Mouse (Mus musculus): Measurements from ENCODE around the gene Gm11111. TPM values are rescaled to one million over a fixed set of nuclear protein-coding genes. Genes with fewer than 3 reads are reported as not detected.

Gene Gm11111
- polyA plus RNA-seq, 1 experiment from 2014 or later = not detected

DNA sequence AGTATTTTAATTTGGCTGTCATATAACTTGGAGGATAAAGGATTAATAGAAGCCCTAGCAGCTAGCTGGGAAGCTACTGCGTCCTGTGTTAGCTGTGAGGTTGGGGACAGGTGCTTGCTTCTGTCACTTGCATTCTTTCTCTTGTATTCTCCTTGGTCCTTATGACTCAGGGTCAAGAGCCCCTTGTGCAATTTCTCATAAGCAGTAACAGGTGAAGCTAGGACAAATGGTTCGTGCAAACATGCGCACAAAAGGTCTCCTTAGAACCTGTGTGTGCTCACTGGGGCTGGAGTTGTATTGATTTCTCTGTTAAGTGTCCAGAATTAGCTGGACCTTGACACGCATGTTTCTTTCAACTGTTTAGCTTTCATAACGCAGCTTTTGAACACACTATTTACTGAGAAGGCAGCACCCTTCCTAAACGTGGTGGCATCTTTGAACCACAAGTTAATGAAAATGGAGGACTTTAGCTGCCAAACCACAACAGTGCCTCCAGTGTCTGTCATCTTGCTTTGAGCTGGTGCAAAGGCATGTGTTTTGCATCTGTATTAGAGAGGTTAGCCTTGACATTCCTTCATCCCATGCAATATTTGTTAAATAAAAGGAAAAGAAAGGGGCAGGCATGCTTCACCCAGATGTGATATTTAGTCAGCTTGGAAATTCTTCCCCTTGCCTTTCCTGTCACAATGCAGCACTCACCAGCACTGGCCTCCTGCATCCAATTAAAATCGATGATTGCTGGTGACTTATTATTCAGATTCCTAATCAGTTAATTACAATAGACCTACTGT, 511 bp downstream of the Gm11111 start:
- Histone ChIP-seq H3K4me2 (ENCODE audit: low read depth, low read length) (no peak overlapping the region), H3K27ac (ENCODE audit: low read length) (no peak overlapping the region), H3K27me3 (ENCODE audit: control insufficient read depth, insufficient read depth, low read depth, low read length) (no peaks in the 10 kb centered on the region), H3K9ac (ENCODE audit: low read depth, low read length) (no peak overlapping the region), H3K4me3 (ENCODE audit: low read depth, low read length) (no peak overlapping the region), H3K9me3 (replicated peaks; ENCODE audit: control insufficient read depth, low read length) (no peaks in the 10 kb centered on the region), H3K36me3 (ENCODE audit: control insufficient read depth, insufficient read depth) (no peaks in the 10 kb centered on the region), H3K4me1 (ENCODE audit: control insufficient read depth, low read depth, low read length) (no peaks in the 10 kb centered on the region)
- 53% methylated on average over 7 of the region's 7 CpGs for WGBS (ENCODE audit: insufficient replicate concordance)
- ATAC-seq (ENCODE audit: low read depth) = no peak

DNA sequence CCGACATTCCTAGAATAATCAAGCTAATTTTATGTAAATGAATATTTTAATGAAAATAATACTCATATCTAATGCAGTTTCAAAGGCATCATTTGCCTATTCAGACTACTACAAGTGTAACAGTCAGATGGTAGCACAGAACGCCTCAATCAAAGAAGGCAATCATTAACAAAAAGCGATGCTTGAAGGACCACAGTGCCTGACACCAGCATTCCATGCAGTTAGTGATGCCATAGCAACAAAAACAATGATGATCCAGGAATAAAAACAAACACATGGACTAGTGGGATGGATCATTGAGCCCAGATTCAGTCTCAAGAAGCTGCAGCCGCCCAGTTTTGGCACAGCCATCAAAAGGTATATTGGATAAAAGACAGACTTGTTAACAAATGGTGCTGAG, 8.8 kb downstream of the Gm11111 start:
- 61% methylated on average over 4 of the region's 4 CpGs for WGBS (ENCODE audit: insufficient replicate concordance)
- ATAC-seq (ENCODE audit: low read depth) = no peak
- H3K27ac ChIP-seq (ENCODE audit: low read length) = no peak overlapping the region
- H3K9me3 ChIP-seq (replicated peaks; ENCODE audit: control insufficient read depth, low read length) = no peaks in the 10 kb centered on the region
- H3K36me3 ChIP-seq (ENCODE audit: control insufficient read depth, insufficient read depth) = no peaks in the 10 kb centered on the region
- H3K4me1 ChIP-seq (ENCODE audit: control insufficient read depth, low read depth, low read length) = no peaks in the 10 kb centered on the region
- H3K4me3 ChIP-seq (ENCODE audit: low read depth, low read length) = no peak overlapping the region
- H3K27me3 ChIP-seq (ENCODE audit: control insufficient read depth, insufficient read depth, low read depth, low read length) = no peaks in the 10 kb centered on the region
- H3K9ac ChIP-seq (ENCODE audit: low read depth, low read length) = no peak overlapping the region
- H3K4me2 ChIP-seq (ENCODE audit: low read depth, low read length) = no peak overlapping the region

DNA sequence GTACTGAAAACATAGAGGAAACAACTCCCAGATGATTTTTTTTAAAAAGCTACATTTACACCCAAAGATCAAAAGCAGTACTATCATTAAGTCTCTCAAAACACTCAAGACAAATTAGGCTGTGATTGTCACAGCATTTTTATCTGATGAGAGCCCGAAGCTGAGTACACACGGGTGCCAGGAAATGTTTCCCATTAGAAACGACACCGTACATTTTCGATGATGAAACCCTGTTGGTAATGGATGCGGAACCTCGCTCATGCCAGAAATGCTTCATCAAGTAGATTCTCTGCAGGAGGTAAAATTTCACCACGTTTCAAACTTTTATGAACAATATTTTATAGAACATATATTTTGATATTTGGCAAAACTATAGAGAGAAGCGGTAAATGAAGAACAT, 10.3 kb downstream of the Gm11111 start:
- Histone ChIP-seq H3K4me3 (ENCODE audit: low read depth, low read length) (no peak overlapping the region), H3K36me3 (ENCODE audit: control insufficient read depth, insufficient read depth) (no peaks in the 10 kb centered on the region), H3K4me1 (ENCODE audit: control insufficient read depth, low read depth, low read length) (no peaks in the 10 kb centered on the region), H3K27me3 (ENCODE audit: control insufficient read depth, insufficient read depth, low read depth, low read length) (no peaks in the 10 kb centered on the region), H3K9ac (ENCODE audit: low read depth, low read length) (no peak overlapping the region), H3K27ac (ENCODE audit: low read length) (no peak overlapping the region), H3K9me3 (replicated peaks; ENCODE audit: control insufficient read depth, low read length) (no peaks in the 10 kb centered on the region), H3K4me2 (ENCODE audit: low read depth, low read length) (no peak overlapping the region)
- WGBS (ENCODE audit: insufficient replicate concordance) = 68% methylated on average over 9 of the region's 9 CpGs
- no peak for ATAC-seq (ENCODE audit: low read depth)

DNA sequence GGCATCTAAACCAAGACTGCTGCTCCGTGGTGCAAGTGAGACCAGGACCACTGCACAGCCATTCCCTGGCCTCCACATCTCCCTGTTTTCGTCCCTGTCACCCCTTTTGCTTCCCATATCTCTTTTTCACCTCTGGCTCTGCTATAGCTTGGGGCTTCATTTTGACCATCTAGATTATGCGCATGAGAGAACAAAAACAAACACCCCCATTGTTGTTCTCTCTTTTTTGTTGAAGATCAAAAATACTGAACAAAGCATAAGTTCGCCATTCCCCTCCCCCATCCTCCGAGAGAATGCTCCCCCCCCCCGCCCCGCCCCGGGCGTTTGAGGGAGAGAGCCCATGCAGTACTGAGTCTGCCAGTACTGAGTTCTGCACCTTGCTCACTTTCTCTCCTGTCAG, 11.3 kb downstream of the Gm11111 start:
- Histone ChIP-seq H3K4me2 (ENCODE audit: low read depth, low read length) (no peak overlapping the region), H3K4me3 (ENCODE audit: low read depth, low read length) (no peak overlapping the region), H3K9me3 (replicated peaks; ENCODE audit: control insufficient read depth, low read length) (no peaks in the 10 kb centered on the region), H3K36me3 (ENCODE audit: control insufficient read depth, insufficient read depth) (no peaks in the 10 kb centered on the region), H3K9ac (ENCODE audit: low read depth, low read length) (no peak overlapping the region), H3K27me3 (ENCODE audit: control insufficient read depth, insufficient read depth, low read depth, low read length) (no peaks in the 10 kb centered on the region), H3K27ac (ENCODE audit: low read length) (no peak overlapping the region), H3K4me1 (ENCODE audit: control insufficient read depth, low read depth, low read length) (no peaks in the 10 kb centered on the region)
- WGBS (ENCODE audit: insufficient replicate concordance) = 58% methylated on average over 9 of the region's 9 CpGs
- ATAC-seq (ENCODE audit: low read depth) = no peak

DNA sequence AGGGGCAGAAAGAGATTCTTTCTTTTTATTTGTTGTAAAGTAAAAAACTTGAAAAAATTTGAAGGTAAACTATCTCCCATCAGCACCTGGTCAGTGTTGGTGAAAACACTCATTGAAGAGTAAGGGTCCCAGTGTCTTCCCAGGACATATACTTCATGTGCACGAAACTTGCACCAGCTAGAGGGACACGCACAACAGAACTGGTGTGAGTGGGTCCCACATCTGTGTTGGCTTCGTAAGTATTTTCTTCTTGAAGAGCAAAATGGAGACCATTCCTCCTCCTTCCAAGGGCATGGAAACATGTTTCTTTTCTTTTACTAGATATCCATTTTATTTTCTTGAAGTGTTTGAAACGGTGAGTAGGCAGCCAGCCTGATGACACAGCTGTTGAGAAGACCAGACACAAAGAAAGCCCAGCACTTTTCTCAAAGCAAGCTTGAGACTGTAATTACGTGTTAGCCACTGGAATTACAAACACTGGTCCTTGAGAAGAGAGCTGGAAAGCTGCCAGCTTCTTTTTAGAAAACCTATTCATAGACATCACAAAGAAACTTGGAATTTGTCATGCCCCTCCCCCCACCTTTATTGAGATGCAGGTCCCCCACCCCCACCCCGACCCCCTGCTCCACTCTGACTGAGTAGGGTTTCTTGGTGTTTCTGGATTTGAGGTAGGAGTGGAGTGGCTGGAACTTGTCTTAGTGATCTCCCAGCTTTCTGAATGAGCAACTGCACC, 14.1 kb downstream of the Gm11111 start:
- Histone ChIP-seq H3K36me3 (ENCODE audit: control insufficient read depth, insufficient read depth) (no peaks in the 10 kb centered on the region), H3K9me3 (replicated peaks; ENCODE audit: control insufficient read depth, low read length) (no peaks in the 10 kb centered on the region), H3K4me3 (ENCODE audit: low read depth, low read length) (no peak overlapping the region), H3K9ac (ENCODE audit: low read depth, low read length) (no peak overlapping the region), H3K4me2 (ENCODE audit: low read depth, low read length) (no peak overlapping the region), H3K4me1 (ENCODE audit: control insufficient read depth, low read depth, low read length) (no peaks in the 10 kb centered on the region), H3K27me3 (ENCODE audit: control insufficient read depth, insufficient read depth, low read depth, low read length) (no peaks in the 10 kb centered on the region), H3K27ac (ENCODE audit: low read length) (no peak overlapping the region)
- ATAC-seq (ENCODE audit: low read depth) = no peak
- WGBS (ENCODE audit: insufficient replicate concordance) = 60% methylated on average over 6 of the region's 6 CpGs

DNA sequence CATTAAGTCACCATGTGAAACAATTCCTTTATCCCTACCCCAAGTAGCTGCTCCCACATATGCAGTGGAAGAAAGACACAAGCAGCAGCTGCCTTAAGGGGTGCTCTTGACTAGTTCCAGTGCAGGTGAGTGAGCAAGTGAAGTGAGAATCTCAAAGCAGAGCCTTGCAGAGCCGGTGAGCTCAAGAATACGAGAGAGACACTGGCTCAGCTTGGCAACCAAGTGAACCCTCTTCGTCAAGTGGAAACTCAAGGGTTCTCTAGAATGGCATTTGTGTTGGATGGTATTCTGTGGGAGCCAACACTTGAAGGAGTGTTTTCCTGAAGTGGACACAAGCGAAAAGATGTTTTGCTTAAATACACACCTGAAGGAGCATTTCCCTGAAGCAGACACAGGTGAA, 16.0 kb downstream of the Gm11111 start:
- Histone ChIP-seq H3K36me3 (ENCODE audit: control insufficient read depth, insufficient read depth) (no peaks in the 10 kb centered on the region), H3K4me2 (ENCODE audit: low read depth, low read length) (no peak overlapping the region), H3K27ac (ENCODE audit: low read length) (no peak overlapping the region), H3K27me3 (ENCODE audit: control insufficient read depth, insufficient read depth, low read depth, low read length) (no peaks in the 10 kb centered on the region), H3K4me1 (ENCODE audit: control insufficient read depth, low read depth, low read length) (no peaks in the 10 kb centered on the region), H3K4me3 (ENCODE audit: low read depth, low read length) (no peak overlapping the region), H3K9me3 (replicated peaks; ENCODE audit: control insufficient read depth, low read length) (no peaks in the 10 kb centered on the region), H3K9ac (ENCODE audit: low read depth, low read length) (no peak overlapping the region)
- WGBS (ENCODE audit: insufficient replicate concordance) = 67% methylated on average over 4 of the region's 4 CpGs
- ATAC-seq (ENCODE audit: low read depth) = no peak

DNA sequence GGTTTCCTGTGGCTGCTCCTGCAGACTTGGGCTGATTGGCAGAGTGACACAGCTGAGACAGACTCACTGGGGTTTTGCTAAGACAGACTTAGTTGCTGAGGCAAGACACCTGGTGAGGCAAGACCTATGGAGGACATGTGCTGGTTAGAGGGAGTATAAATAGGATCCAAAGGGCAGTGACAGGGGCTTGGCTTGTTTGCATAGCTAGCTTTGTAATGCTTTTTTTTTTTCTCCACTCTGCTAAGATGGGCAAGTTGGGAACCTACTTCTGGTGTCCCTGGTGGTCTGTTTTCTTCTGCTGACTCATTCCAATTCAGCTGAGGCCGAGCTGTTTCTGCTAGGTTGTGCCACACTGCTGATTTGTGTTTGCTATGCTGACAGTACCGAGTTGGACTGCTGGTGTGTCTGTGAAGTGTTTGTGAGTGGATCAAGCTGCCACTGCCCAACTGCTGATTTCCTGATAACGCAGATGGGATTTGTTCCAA, 16.6 kb downstream of the Gm11111 start:
- no peak overlapping the region for H3K27ac ChIP-seq (ENCODE audit: low read length)
- H3K36me3 ChIP-seq (ENCODE audit: control insufficient read depth, insufficient read depth) = no peaks in the 10 kb centered on the region
- H3K4me3 ChIP-seq (ENCODE audit: low read depth, low read length) = no peak overlapping the region
- H3K4me1 ChIP-seq (ENCODE audit: control insufficient read depth, low read depth, low read length) = no peaks in the 10 kb centered on the region
- no peak for ATAC-seq (ENCODE audit: low read depth)
- H3K4me2 ChIP-seq (ENCODE audit: low read depth, low read length) = no peak overlapping the region
- H3K9ac ChIP-seq (ENCODE audit: low read depth, low read length) = no peak overlapping the region
- H3K27me3 ChIP-seq (ENCODE audit: control insufficient read depth, insufficient read depth, low read depth, low read length) = no peaks in the 10 kb centered on the region
- no peaks in the 10 kb centered on the region for H3K9me3 ChIP-seq (replicated peaks; ENCODE audit: control insufficient read depth, low read length)
- 19% methylated on average over 3 of the region's 3 CpGs for WGBS (ENCODE audit: insufficient replicate concordance)

DNA sequence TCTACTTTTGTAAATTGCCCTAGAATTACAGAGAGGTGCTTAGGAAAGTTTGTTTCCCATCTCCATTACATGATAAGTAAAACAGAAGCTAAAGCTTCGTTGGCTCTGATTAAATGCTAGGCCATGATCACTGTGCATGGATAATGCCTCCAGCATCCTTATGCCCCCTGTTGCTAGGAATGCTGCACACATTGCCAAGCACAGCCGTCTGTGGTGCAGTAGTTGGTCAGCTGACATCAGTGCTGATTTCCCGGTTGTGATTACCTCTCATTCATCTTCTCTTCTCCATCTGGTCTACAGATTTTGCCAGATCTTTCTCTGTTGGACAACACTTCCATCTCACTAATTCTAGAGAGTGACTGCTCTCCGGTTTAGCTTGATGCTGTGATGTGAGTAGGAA, 19.9 kb downstream of the Gm11111 start:
- no peak for ATAC-seq (ENCODE audit: low read depth)
- no peaks in the 10 kb centered on the region for H3K27me3 ChIP-seq (ENCODE audit: control insufficient read depth, insufficient read depth, low read depth, low read length)
- H3K27ac ChIP-seq (ENCODE audit: low read length) = no peak overlapping the region
- no peaks in the 10 kb centered on the region for H3K36me3 ChIP-seq (ENCODE audit: control insufficient read depth, insufficient read depth)
- WGBS (ENCODE audit: insufficient replicate concordance) = 54% methylated on average over 4 of the region's 4 CpGs
- no peaks in the 10 kb centered on the region for H3K9me3 ChIP-seq (replicated peaks; ENCODE audit: control insufficient read depth, low read length)
- no peaks in the 10 kb centered on the region for H3K4me1 ChIP-seq (ENCODE audit: control insufficient read depth, low read depth, low read length)
- no peak overlapping the region for H3K4me3 ChIP-seq (ENCODE audit: low read depth, low read length)
- H3K9ac ChIP-seq (ENCODE audit: low read depth, low read length) = no peak overlapping the region
- no peak overlapping the region for H3K4me2 ChIP-seq (ENCODE audit: low read depth, low read length)

Data from liver, embryonic 16.5 days (tissue).